Mouse (Mus musculus) ES-Bruce4 (cell line): ENCODE data around the gene Bet1l.
A peak's percentile ranks its signal among the peaks of the same experiment; 100 is the strongest.

Experiments
- CTCF ChIP-seq: IDR thresholded peaks from one replicate; pipeline ENCODE4 v1.8.1; 2011; ENCODE audit warnings: low read depth, low read length
- EP300 ChIP-seq: IDR thresholded peaks from 2 replicates; pipeline ENCODE4 v1.6.1; 2011; ENCODE audit warnings: low read depth, low read length; ENCODE audit not compliant: insufficient read depth
- POLR2A ChIP-seq: IDR thresholded peaks from one replicate; pipeline ENCODE4 v1.8.1; 2011; ENCODE audit warnings: low read length; ENCODE audit not compliant: insufficient read depth

GRCm38 (mm10) chr7:140855860-140856784, 1.3 kb downstream of the Bet1l start, which contains the start of gene Gm45785:
- TF ChIP-seq POLR2A: peak; percentile 39
- no peak for TF ChIP-seq EP300
- no peak for TF ChIP-seq CTCF
